Mouse (Mus musculus) activated CD4-positive, CD25-positive, alpha-beta regulatory T cell, adult 9 weeks (primary cell): ENCODE results near the gene Efl1. TPM values are rescaled to one million over a fixed set of nuclear protein-coding genes. Genes with fewer than 3 reads are reported as not detected.

Source experiments
- polyA plus RNA-seq: library from polyadenylated mRNA; unstranded; fragments of 100-300 nt; shearing (Covaris generic); gene quantifications from one replicate; pipeline ENCODE4 v1.2.1, GENCODE M21; 2017

Efl1 gene
- 46.9 TPM for polyA plus RNA-seq

DNA sequence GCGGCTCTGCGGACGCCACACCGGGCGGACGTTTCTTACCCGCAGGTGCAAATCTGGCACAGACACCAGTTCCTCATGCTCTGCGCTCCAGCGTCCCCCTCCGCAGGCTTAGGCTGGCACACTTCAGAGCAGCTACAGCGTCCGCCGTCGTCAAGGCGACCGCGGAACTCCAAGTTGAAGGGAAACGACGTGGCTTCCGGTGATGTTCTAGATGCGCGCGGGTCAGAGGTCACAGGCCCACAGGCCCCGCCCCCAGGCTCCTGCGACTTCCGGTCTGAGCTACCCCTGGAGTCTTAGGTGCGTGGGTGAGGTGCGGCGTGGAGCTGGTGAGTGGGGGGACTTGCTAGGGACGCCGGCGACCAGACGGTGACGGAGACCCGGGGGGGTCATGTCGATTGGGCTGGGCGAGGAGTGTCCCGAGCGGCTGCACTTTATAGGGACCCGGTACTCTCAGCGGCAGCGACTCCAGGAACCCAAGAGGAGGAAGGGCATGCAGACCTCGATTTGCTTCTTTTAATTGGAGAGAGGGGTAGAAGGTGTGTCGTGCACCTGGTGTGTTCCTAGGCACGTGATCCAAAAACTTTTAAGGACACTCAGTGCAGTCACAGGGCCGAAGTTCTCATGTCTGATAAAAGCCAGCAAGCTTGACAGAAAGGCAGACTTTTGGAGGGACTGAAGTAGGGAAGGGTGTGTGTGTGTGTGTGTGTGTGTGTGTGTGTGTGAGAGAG, at the start of gene Efl1, which contains the start of gene Saxo2:
Efl1 (plus strand) TSS at position 262 of the 728 bp plus-strand sequence.
Saxo2 (minus strand) TSS at position 176 of the 728 bp plus-strand sequence.

Other genes starting within 250 kb of the Efl1 start
- gene Saxo2, start 86 bp upstream of the Efl1 start, polyA plus RNA-seq: not detected
- gene Mex3b, start 218.7 kb downstream of the Efl1 start, polyA plus RNA-seq: 1.2 TPM